Mouse (Mus musculus) embryonic facial prominence, embryonic 10.5 days (tissue): ENCODE data around the gene Ptprk. TPM values are rescaled to one million over a fixed set of nuclear protein-coding genes. Genes with fewer than 3 reads are reported as not detected.

Experiments used
- DNase-seq: peaks from one replicate; pipeline ENCODE4 v3.0.0-alpha.2; 2017; ENCODE audit warnings: low spot score
- H3K27ac ChIP-seq: fragments of 300-500 bp; sonication (generic); replicated peaks from 2 replicates; pipeline ENCODE4 v1.5.1; 2016; ENCODE audit warnings: mild to moderate bottlenecking
- H3K27me3 ChIP-seq: fragments of 300-500 bp; sonication (generic); replicated peaks from 2 replicates; pipeline ENCODE4 v1.6.1; 2016; ENCODE audit warnings: low read depth, mild to moderate bottlenecking; ENCODE audit not compliant: poor library complexity, severe bottlenecking
- H3K36me3 ChIP-seq: fragments of 300-500 bp; sonication (generic); replicated peaks from 2 replicates; pipeline ENCODE4 v1.6.1; 2016; ENCODE audit warnings: mild to moderate bottlenecking, moderate library complexity
- H3K4me1 ChIP-seq: fragments of 300-500 bp; sonication (generic); 2 replicates; pipeline ENCODE4 v1.6.1; 2016
- H3K4me3 ChIP-seq: fragments of 300-500 bp; sonication (generic); 2 replicates; pipeline ENCODE4 v1.5.1; 2016; ENCODE audit warnings: mild to moderate bottlenecking, moderate library complexity
- H3K9me3 ChIP-seq: fragments of 300-500 bp; sonication (generic); 2 replicates; pipeline ENCODE4 v1.6.1; 2016; ENCODE audit warnings: mild to moderate bottlenecking
- WGBS: fragments of 180-500 bp; shearing (Covaris S2); methylation state at CpG from one replicate; pipeline ENCODE4 v1.1.7; 2016; 5-methylcytosine and 5-hydroxymethylcytosine counted together
- polyA plus RNA-seq: library from polyadenylated mRNA; unstranded; fragments of >200 nt; fragmentation: Nextera tagmentation; extraction: Ambion mirVana; gene quantifications from 2 replicates; pipeline ENCODE4 v1.2.1, GENCODE M21; 2016

Gene Ptprk
- polyA plus RNA-seq, 1 experiment from 2014 or later: 48.2 TPM

DNA sequence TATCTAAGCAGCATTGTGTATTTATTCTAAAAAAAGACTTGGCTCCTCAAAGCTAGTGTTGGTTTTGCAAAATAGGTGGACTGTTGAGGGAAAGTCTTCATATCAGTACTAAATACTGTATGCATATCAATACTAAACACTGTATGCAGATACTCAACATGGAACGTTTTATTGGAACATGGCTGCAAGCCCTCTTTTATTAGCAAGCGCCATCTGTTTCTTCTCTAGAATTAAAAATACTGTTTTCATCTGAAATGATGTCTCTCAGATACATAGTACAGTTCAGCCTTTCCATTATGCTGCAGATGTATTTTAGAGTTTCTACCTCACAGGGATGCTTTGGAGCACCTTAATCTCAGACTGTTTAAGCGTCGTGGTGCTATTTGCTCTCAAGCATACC is 49.3 kb downstream of the Ptprk start:
- Histone ChIP-seq H3K27me3 (no peaks in the 10 kb centered on the region), H3K9me3 (no peaks in the 10 kb centered on the region), H3K27ac (no peak overlapping the region), H3K4me3 (no peak overlapping the region), H3K36me3 (no peaks in the 10 kb centered on the region), H3K4me1 (0 out of 2 replicates have a peak, but pooled peaks cover 4% of the 10 kb centered on the region)
- WGBS: 95% methylated on average over 4 of the region's 4 CpGs
- no peak for DNase-seq

GRCm38 (mm10) chr10:28128011-28128410 is 53.4 kb downstream of the Ptprk start:
- no peaks in the 10 kb centered on the region for H3K27me3 ChIP-seq

DNA sequence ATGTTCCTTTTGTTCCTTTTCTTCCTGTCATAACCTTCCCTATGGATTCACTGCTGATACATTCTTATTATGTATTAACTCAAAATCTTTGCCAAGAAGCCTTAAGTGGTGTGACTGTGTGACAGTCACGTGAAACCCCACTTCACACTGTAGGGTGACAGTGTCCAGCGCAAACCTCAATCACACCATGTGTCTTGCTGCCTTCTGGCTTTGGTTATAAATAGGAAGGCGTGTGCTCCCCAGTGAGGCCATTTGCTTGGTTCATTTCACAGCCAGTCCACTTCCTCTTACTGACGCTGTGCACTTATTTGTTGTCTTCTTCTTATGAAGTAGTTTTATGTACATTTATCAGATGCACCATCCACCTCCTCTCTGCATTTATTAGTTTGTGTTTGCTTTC is 53.8 kb downstream of the Ptprk start:
- 74% methylated on average over 4 of the region's 4 CpGs for whole genome bisulfite sequencing
- H3K27ac ChIP-seq: no peak overlapping the region

More at GRCm38 (mm10) chr10:28128011-28128410, 53.4 kb downstream of the Ptprk start:
- Histone ChIP-seq H3K27ac (no peak overlapping the region), H3K36me3 (no peaks in the 10 kb centered on the region), H3K4me3 (no peak overlapping the region), H3K9me3 (no peaks in the 10 kb centered on the region), H3K4me1 (peaks cover 7% of the 10 kb centered on the region; the same call in 1 of the 2 replicates)
- DNase-seq: no peak
- 76% methylated on average over 5 of the region's 5 CpGs for WGBS

DNA sequence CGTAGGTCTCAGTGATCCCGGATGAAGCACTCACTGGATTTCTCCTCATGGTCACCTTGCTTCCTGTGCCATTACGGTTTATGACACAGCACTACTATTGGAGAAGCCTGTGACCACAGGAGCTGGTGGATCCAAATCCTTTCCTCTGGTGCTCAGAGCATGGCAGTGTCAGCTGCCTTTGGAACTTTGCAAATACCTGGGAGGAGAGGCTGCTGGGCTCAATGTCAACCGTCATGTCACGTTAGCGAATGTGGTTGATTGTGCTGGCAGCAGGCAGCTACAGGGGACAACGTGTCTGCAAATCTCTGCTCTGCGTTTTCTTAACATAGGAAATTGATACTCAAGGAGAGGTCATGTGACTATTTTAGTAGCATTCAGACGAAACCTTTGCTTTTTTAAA is 55.8 kb downstream of the Ptprk start:
- DNase-seq: no peak
- H3K4me3 ChIP-seq: no peak overlapping the region
- no peaks in the 10 kb centered on the region for H3K27me3 ChIP-seq
- peaks cover 7% of the 10 kb centered on the region; the same call in 1 of the 2 replicates for H3K4me1 ChIP-seq
- H3K36me3 ChIP-seq: no peaks in the 10 kb centered on the region
- H3K9me3 ChIP-seq: no peaks in the 10 kb centered on the region
- 85% methylated on average over 9 of the region's 9 CpGs for WGBS
- H3K27ac ChIP-seq: no peak overlapping the region

More for the DNA sequence above, 53.8 kb downstream of the Ptprk start:
- Histone ChIP-seq H3K36me3 (no peaks in the 10 kb centered on the region), H3K27me3 (no peaks in the 10 kb centered on the region), H3K4me3 (no peak overlapping the region), H3K9me3 (no peaks in the 10 kb centered on the region), H3K4me1 (peaks cover 7% of the 10 kb centered on the region; the same call in 1 of the 2 replicates)
- DNase-seq: no peak

DNA sequence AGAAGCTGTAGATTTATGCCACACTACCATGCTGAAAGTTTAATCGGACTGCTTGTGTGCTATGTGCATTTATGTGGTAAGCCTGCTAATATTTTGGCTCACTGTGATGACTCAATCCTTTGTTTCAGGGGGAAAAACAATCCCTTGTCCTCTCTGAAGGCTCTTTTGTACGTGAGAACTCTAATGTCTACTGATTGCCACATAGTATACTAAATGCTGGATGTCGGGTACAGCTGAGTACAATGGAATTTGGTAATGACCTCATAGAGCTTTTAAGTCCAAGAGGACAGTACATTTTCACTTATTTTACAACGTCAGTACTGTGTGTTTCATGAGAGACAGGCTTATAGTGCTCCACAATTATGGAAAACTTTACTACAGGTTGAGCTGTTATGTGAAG is 59.1 kb downstream of the Ptprk start:
- no peak overlapping the region for H3K27ac ChIP-seq
- no peak overlapping the region for H3K4me3 ChIP-seq
- no peaks in the 10 kb centered on the region for H3K9me3 ChIP-seq
- WGBS: 89% methylated on average over 4 of the region's 4 CpGs
- H3K27me3 ChIP-seq: no peaks in the 10 kb centered on the region
- H3K4me1 ChIP-seq: peaks cover 5% of the 10 kb centered on the region; the same call in 1 of the 2 replicates
- H3K36me3 ChIP-seq: no peaks in the 10 kb centered on the region
- no peak for DNase-seq

GRCm38 (mm10) chr10:28138399-28138798 is 63.8 kb downstream of the Ptprk start:
- H3K4me1 ChIP-seq: 0 out of 2 replicates have a peak, but pooled peaks cover 2% of the 10 kb centered on the region
- WGBS: 75% methylated on average over 4 of the region's 4 CpGs
- no peak overlapping the region for H3K4me3 ChIP-seq
- no peaks in the 10 kb centered on the region for H3K36me3 ChIP-seq
- DNase-seq: no peak
- no peak overlapping the region for H3K27ac ChIP-seq
- H3K9me3 ChIP-seq: no peaks in the 10 kb centered on the region
- no peaks in the 10 kb centered on the region for H3K27me3 ChIP-seq

- no peak overlapping the region for H3K27ac ChIP-seq
- DNase-seq: no peak
- WGBS: 88% methylated on average over 1 of the region's 1 CpGs
- H3K4me1 ChIP-seq: no peaks in the 10 kb centered on the region
- H3K36me3 ChIP-seq: no peaks in the 10 kb centered on the region
- no peaks in the 10 kb centered on the region for H3K9me3 ChIP-seq
- H3K27me3 ChIP-seq: no peaks in the 10 kb centered on the region
- H3K4me3 ChIP-seq: no peak overlapping the region
These were observed 69.8 kb downstream of the Ptprk start for GRCm38 (mm10) chr10:28144459-28144858.

- Histone ChIP-seq H3K4me3 (no peak overlapping the region), H3K27ac (no peak overlapping the region), H3K36me3 (no peaks in the 10 kb centered on the region), H3K27me3 (no peaks in the 10 kb centered on the region), H3K4me1 (no peaks in the 10 kb centered on the region), H3K9me3 (no peaks in the 10 kb centered on the region)
- WGBS: 70% methylated on average over 5 of the region's 5 CpGs
- no peak for DNase-seq
These were observed 70.7 kb downstream of the Ptprk start for GRCm38 (mm10) chr10:28145326-28145725.

GRCm38 (mm10) chr10:28155688-28156685 is 81.4 kb downstream of the Ptprk start:
- Histone ChIP-seq H3K27me3 (no peaks in the 10 kb centered on the region), H3K36me3 (no peaks in the 10 kb centered on the region), H3K4me1 (peaks cover 11% of the 10 kb centered on the region; the same call in 1 of the 2 replicates), H3K4me3 (no peak overlapping the region), H3K9me3 (no peaks in the 10 kb centered on the region), H3K27ac (no peak overlapping the region)
- WGBS: 72% methylated on average over 20 of the region's 20 CpGs
- DNase-seq: no peak

DNA sequence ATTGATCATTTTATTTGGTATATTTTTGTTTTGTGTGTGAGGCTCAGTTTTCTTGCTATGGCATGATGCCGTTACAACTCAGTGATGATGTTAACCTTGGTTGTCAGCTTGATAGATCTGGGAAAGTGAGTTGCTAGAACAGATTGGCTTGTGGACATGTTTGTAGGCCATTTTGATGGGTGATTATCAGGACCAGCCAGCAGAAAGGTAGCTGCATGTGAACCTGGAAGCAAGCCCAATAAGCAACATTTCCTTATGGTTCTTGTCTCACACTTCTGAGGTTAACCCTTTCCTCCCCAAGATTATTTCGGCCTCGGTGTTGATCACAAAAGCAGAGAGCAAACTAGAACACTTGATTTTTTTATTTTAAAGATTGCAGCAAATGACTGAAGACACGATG is 85.1 kb downstream of the Ptprk start:
- no peak overlapping the region for H3K4me3 ChIP-seq
- H3K27me3 ChIP-seq: no peaks in the 10 kb centered on the region
- no peaks in the 10 kb centered on the region for H3K9me3 ChIP-seq
- no peak for DNase-seq
- WGBS: 89% methylated on average over 4 of the region's 4 CpGs
- H3K4me1 ChIP-seq: peaks cover 11% of the 10 kb centered on the region; the same call in 1 of the 2 replicates
- H3K27ac ChIP-seq: no peak overlapping the region
- H3K36me3 ChIP-seq: no peaks in the 10 kb centered on the region

GRCm38 (mm10) chr10:28161306-28161705 is 86.7 kb downstream of the Ptprk start:
- 0 out of 2 replicates have a peak, but pooled peaks cover 1% of the 10 kb centered on the region for H3K4me1 ChIP-seq

GRCm38 (mm10) chr10:28164250-28164649 is 89.6 kb downstream of the Ptprk start:
- H3K4me1 ChIP-seq: peaks cover 3% of the 10 kb centered on the region; the same call in 1 of the 2 replicates
- no peak for DNase-seq
- no peaks in the 10 kb centered on the region for H3K36me3 ChIP-seq
- no peaks in the 10 kb centered on the region for H3K27me3 ChIP-seq
- H3K4me3 ChIP-seq: no peak overlapping the region
- no peaks in the 10 kb centered on the region for H3K9me3 ChIP-seq
- no peak overlapping the region for H3K27ac ChIP-seq

More at GRCm38 (mm10) chr10:28161306-28161705, 86.7 kb downstream of the Ptprk start:
- Histone ChIP-seq H3K27me3 (no peaks in the 10 kb centered on the region), H3K27ac (no peak overlapping the region), H3K36me3 (no peaks in the 10 kb centered on the region), H3K9me3 (no peaks in the 10 kb centered on the region), H3K4me3 (no peak overlapping the region)
- DNase-seq: no peak

DNA sequence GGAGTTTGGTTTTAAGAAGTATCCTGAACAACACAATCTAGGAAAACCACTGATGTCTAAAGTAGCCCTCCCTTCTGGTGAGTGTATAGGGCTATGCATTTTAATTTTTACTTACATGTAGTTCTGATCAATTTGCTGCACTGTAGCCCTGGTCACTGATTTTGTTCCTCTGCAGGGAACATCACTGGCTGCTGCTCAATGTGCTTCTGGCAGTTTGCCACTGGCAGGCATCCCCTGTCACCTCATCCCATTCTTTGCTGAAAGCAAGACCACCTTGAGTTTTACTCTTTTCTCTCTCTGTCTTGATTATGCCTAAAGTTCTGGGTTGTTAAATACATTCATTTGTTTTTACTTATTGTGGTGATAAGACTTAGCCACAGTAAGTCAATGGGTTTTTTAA is 90.1 kb downstream of the Ptprk start:
- Histone ChIP-seq H3K27ac (no peak overlapping the region), H3K9me3 (no peaks in the 10 kb centered on the region), H3K27me3 (no peaks in the 10 kb centered on the region), H3K36me3 (no peaks in the 10 kb centered on the region), H3K4me1 (peaks cover 3% of the 10 kb centered on the region; the same call in 1 of the 2 replicates), H3K4me3 (no peak overlapping the region)
- no peak for DNase-seq
